Mouse (Mus musculus) testis, adult 2 months (tissue): ENCODE results near the gene Cacna1a.

Experiments used
- CTCF ChIP-seq: fragments of 200-500 bp; IDR thresholded peaks from 2 replicates; pipeline ENCODE4 v1.5.1; 2012; ENCODE audit warnings: low read depth, mild to moderate bottlenecking, inconsistent platforms, low read length, moderate library complexity; ENCODE audit not compliant: control insufficient read depth, insufficient read depth, insufficient replicate concordance
- POLR2A ChIP-seq: fragments of 200-500 bp; IDR thresholded peaks from 2 replicates; pipeline ENCODE4 v1.6.1; 2012; ENCODE audit warnings: low read depth, mild to moderate bottlenecking, inconsistent platforms, low read length, moderate library complexity; ENCODE audit not compliant: control insufficient read depth

DNA sequence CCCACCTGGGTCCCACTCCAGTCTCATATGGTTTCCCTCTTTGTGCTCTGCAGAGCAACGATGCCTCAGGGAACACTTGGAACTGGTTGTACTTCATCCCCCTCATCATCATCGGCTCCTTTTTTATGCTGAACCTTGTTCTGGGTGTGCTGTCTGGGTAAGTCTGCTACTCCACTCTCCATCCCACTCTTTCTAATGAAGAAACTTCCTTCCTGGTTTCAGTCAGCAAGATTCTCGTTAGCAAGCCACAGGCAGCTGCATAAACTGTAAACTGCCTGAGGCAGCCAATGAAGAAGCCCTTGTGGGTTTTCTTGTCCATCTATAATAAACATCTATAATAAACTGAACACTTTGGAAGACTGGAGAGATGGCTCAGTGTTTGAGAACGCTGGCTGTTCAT lies 145.1 kb downstream of the Cacna1a start:
- TF ChIP-seq CTCF (no peak), POLR2A (no peak)
